Mouse (Mus musculus): ENCODE results near the gene Gk5. TPM values are rescaled to one million over a fixed set of nuclear protein-coding genes. Genes with fewer than 3 reads are reported as not detected.
"Not testable (repeated sequence)": the region's sequence is repeated elsewhere in the genome, so short reads cannot be mapped to it uniquely, and the experiment has no call there.

The Gk5 gene
- 1 to 10 TPM; 6.8 to 7.9 TPM for total RNA-seq (2021)
- long read RNA-seq, experiment 1, partial matches to known transcripts, result 0 of 3 reads
- long read RNA-seq, experiment 1, other reads (novel, unspliced or antisense), result 1 of 3 reads
- long read RNA-seq, experiment 2, partial matches to known transcripts, result 0 of 1 reads
- long read RNA-seq, experiment 2, other reads (novel, unspliced or antisense), result 1 of 1 reads

GRCm38 (mm10) chr9:96118861-96119772, at the start of gene Gk5:
TSS of gene Gk5 (plus strand) at chr9:96119362.
- peak; percentile 99 to 100 for DNase-seq (ENCODE audit: low spot score in 2 of 2)

- DNase-seq (ENCODE audit: low spot score in 2 of 2), result peak in 1 of 2 experiments; percentile 20
Observed at GRCm38 (mm10) chr9:96078752-96079315, 40.3 kb upstream of the Gk5 start.

GRCm38 (mm10) chr9:96085293-96085692, 33.9 kb upstream of the Gk5 start:
- DNase-seq (ENCODE audit: low spot score in 2 of 2), result no peak

- DNase-seq (ENCODE audit: low spot score in 2 of 2), result no peak
Observed at GRCm38 (mm10) chr9:96087671-96088070, 31.5 kb upstream of the Gk5 start.

- DNase-seq (ENCODE audit: low spot score in 2 of 2), result not testable (repeated sequence)
Observed at GRCm38 (mm10) chr9:96088456-96088855, 30.7 kb upstream of the Gk5 start.

- DNase-seq (ENCODE audit: low spot score in 2 of 2), result not testable (repeated sequence)
Observed at GRCm38 (mm10) chr9:96092637-96093036, 26.5 kb upstream of the Gk5 start.

- DNase-seq (ENCODE audit: low spot score in 2 of 2), result no peak
Observed at GRCm38 (mm10) chr9:96093221-96093620, 25.9 kb upstream of the Gk5 start.

- DNase-seq (ENCODE audit: low spot score in 2 of 2), result no peak
Observed at GRCm38 (mm10) chr9:96094341-96094740, 24.8 kb upstream of the Gk5 start.

- DNase-seq (ENCODE audit: low spot score in 2 of 2), result no peak
Observed at GRCm38 (mm10) chr9:96095192-96095591, 24.0 kb upstream of the Gk5 start.

- DNase-seq (ENCODE audit: low spot score in 2 of 2), result no peak
Observed at GRCm38 (mm10) chr9:96102846-96103245, 16.3 kb upstream of the Gk5 start.

GRCm38 (mm10) chr9:96112879-96113361, 6.2 kb upstream of the Gk5 start:
- DNase-seq (ENCODE audit: low spot score in 2 of 2), result no peak

- DNase-seq (ENCODE audit: low spot score in 2 of 2), result no peak
Observed at GRCm38 (mm10) chr9:96116801-96117200, 2.4 kb upstream of the Gk5 start.

GRCm38 (mm10) chr9:96118216-96118615, 946 bp upstream of the Gk5 start:
- DNase-seq (ENCODE audit: low spot score in 2 of 2), result no peak

- no peak for DNase-seq (ENCODE audit: low spot score in 2 of 2)
Observed at GRCm38 (mm10) chr9:96127972-96128371, 8.8 kb downstream of the Gk5 start.

GRCm38 (mm10) chr9:96132956-96133603, 13.9 kb downstream of the Gk5 start:
- DNase-seq (ENCODE audit: low spot score in 2 of 2), result no peak

GRCm38 (mm10) chr9:96134470-96134869, 15.3 kb downstream of the Gk5 start:
- DNase-seq (ENCODE audit: low spot score in 2 of 2), result no peak

GRCm38 (mm10) chr9:96134916-96135315, 15.8 kb downstream of the Gk5 start:
- DNase-seq (ENCODE audit: low spot score in 2 of 2), result peak in 1 of 2 experiments; percentile 50

- no peak for DNase-seq (ENCODE audit: low spot score in 2 of 2)
Observed at GRCm38 (mm10) chr9:96135461-96135860, 16.3 kb downstream of the Gk5 start.

- DNase-seq (ENCODE audit: low spot score in 2 of 2), result no peak
Observed at GRCm38 (mm10) chr9:96138958-96139357, 19.8 kb downstream of the Gk5 start.

GRCm38 (mm10) chr9:96139876-96140275, 20.7 kb downstream of the Gk5 start:
- DNase-seq (ENCODE audit: low spot score in 2 of 2), result no peak

- DNase-seq (ENCODE audit: low spot score in 2 of 2), result no peak
Observed at GRCm38 (mm10) chr9:96140931-96141330, 21.8 kb downstream of the Gk5 start.

All from gastrocnemius, postnatal 4 days (tissue).